Mouse (Mus musculus) erythroblast, embryonic 14.5 days (primary cell): Measurements from ENCODE around the gene Sppl3. TPM values are rescaled to one million over a fixed set of nuclear protein-coding genes. Genes with fewer than 3 reads are reported as not detected.
A peak's percentile ranks its signal among the peaks of the same experiment; 100 is the strongest.

Experiments used
- H3K27me3 ChIP-seq: 2 replicates; pipeline ENCODE4 v1.6.1; 2012; ENCODE audit warnings: inconsistent platforms; ENCODE audit not compliant: control insufficient read depth
- H3K36me3 ChIP-seq: 2 replicates; pipeline ENCODE4 v1.6.1; 2012; ENCODE audit warnings: mild to moderate bottlenecking, inconsistent platforms; ENCODE audit not compliant: control insufficient read depth
- H3K4me1 ChIP-seq: 2 replicates; pipeline ENCODE4 v1.6.1; 2012; ENCODE audit warnings: inconsistent platforms; ENCODE audit not compliant: control insufficient read depth
- H3K4me3 ChIP-seq: replicated peaks from 2 replicates; pipeline ENCODE3; 2012; ENCODE audit warnings: moderate library complexity, mild to moderate bottlenecking, inconsistent platforms
- H3K9me3 ChIP-seq: 2 replicates; pipeline ENCODE4 v1.6.1; 2012; ENCODE audit warnings: low read length, inconsistent platforms, mixed read lengths; ENCODE audit not compliant: control insufficient read depth
- GATA1 ChIP-seq: IDR thresholded peaks from 2 replicates; pipeline ENCODE4 v1.6.1; 2012; ENCODE audit warnings: low read length, inconsistent platforms, mixed read lengths
- TAL1 ChIP-seq: IDR thresholded peaks from 3 replicates; pipeline ENCODE4 v1.6.1; 2012; ENCODE audit warnings: low read length, inconsistent platforms, mixed read lengths
- polyA plus RNA-seq: library from polyadenylated mRNA; stranded (reverse); fragments of >175 nt; gene quantifications from 2 replicates; pipeline ENCODE4 v1.2.3, GENCODE M21; 2012

Sppl3 gene
- polyA plus RNA-seq, 1 experiment: 4.6 TPM

GRCm38 (mm10) chr5:115117467-115117866 is 106.5 kb downstream of the Sppl3 start:
- Histone ChIP-seq H3K36me3 (peaks cover 20% of the 10 kb centered on the region), H3K4me1 (peaks cover 28% of the 10 kb centered on the region), H3K4me3 (no peak overlapping the region), H3K9me3 (peaks cover 10% of the 10 kb centered on the region), H3K27me3 (no peaks in the 10 kb centered on the region)
- no peak for TF ChIP-seq TAL1
- TF ChIP-seq GATA1: no peak

GRCm38 (mm10) chr5:115118961-115119570 is 108.1 kb downstream of the Sppl3 start, which contains the start of gene Acads:
TSS of gene Acads (minus strand) at chr5:115119346.
- Histone ChIP-seq H3K4me3 (peak within 1 kb of the TSS; percentile 76), H3K4me1 (peaks cover 30% of the 10 kb centered on the region), H3K27me3 (no peaks in the 10 kb centered on the region), H3K9me3 (peaks cover 10% of the 10 kb centered on the region), H3K36me3 (peaks cover 19% of the 10 kb centered on the region)
- no peak for TF ChIP-seq TAL1
- TF ChIP-seq GATA1: no peak

GRCm38 (mm10) chr5:115120978-115121377 is 110.0 kb downstream of the Sppl3 start:
- peaks cover 28% of the 10 kb centered on the region for H3K36me3 ChIP-seq
- TF ChIP-seq GATA1 (no peak), TAL1 (no peak)
- no peaks in the 10 kb centered on the region for H3K27me3 ChIP-seq
- H3K4me1 ChIP-seq: peaks cover 34% of the 10 kb centered on the region
- H3K9me3 ChIP-seq: peaks cover 10% of the 10 kb centered on the region
- H3K4me3 ChIP-seq: no peak overlapping the region

- TF ChIP-seq TAL1 (no peak), GATA1 (no peak)
- no peaks in the 10 kb centered on the region for H3K27me3 ChIP-seq
- H3K36me3 ChIP-seq: peaks cover 46% of the 10 kb centered on the region
- H3K9me3 ChIP-seq: peaks cover 2% of the 10 kb centered on the region; the same call in 1 of the 2 replicates
- H3K4me3 ChIP-seq: no peak overlapping the region
- H3K4me1 ChIP-seq: peaks cover 17% of the 10 kb centered on the region
Observed at GRCm38 (mm10) chr5:115124690-115125089, 113.8 kb downstream of the Sppl3 start.

GRCm38 (mm10) chr5:115125211-115125871 is 114.4 kb downstream of the Sppl3 start:
- Histone ChIP-seq H3K9me3 (peaks cover 2% of the 10 kb centered on the region; the same call in 1 of the 2 replicates), H3K4me1 (peaks cover 16% of the 10 kb centered on the region), H3K36me3 (peaks cover 52% of the 10 kb centered on the region), H3K27me3 (no peaks in the 10 kb centered on the region), H3K4me3 (no peak overlapping the region)
- TF ChIP-seq GATA1 (no peak), TAL1 (no peak)

- peaks cover 2% of the 10 kb centered on the region; the same call in 1 of the 2 replicates for H3K9me3 ChIP-seq
- no peak overlapping the region for H3K4me3 ChIP-seq
- H3K4me1 ChIP-seq: peaks cover 13% of the 10 kb centered on the region
- H3K27me3 ChIP-seq: no peaks in the 10 kb centered on the region
- no peak for TF ChIP-seq GATA1
- TF ChIP-seq TAL1: no peak
- peaks cover 52% of the 10 kb centered on the region for H3K36me3 ChIP-seq
Observed at GRCm38 (mm10) chr5:115126578-115127312, 115.8 kb downstream of the Sppl3 start.

GRCm38 (mm10) chr5:115127421-115128179 is 116.7 kb downstream of the Sppl3 start:
- Histone ChIP-seq H3K9me3 (no peaks in the 10 kb centered on the region), H3K27me3 (no peaks in the 10 kb centered on the region), H3K4me1 (peaks cover 7% of the 10 kb centered on the region), H3K36me3 (peaks cover 52% of the 10 kb centered on the region), H3K4me3 (no peak overlapping the region)
- TF ChIP-seq GATA1 (no peak), TAL1 (no peak)

- TF ChIP-seq GATA1 (no peak), TAL1 (no peak)
- peaks cover 20% of the 10 kb centered on the region for H3K4me1 ChIP-seq
- no peak overlapping the region for H3K4me3 ChIP-seq
- peaks cover 6% of the 10 kb centered on the region for H3K27me3 ChIP-seq
- no peaks in the 10 kb centered on the region for H3K9me3 ChIP-seq
- peaks cover 44% of the 10 kb centered on the region for H3K36me3 ChIP-seq
Observed at GRCm38 (mm10) chr5:115129328-115129727, 118.4 kb downstream of the Sppl3 start.
